Mouse (Mus musculus) midbrain, embryonic 14.5 days (tissue): ENCODE measurements around the gene Bcas2. TPM values are rescaled to one million over a fixed set of nuclear protein-coding genes. Genes with fewer than 3 reads are reported as not detected.

Source experiments
- ATAC-seq: fragments of 200-750 bp; cut with Nextera tagmentation; 2 replicates; pipeline ENCODE4 v1.8.0; 2017; ENCODE audit warnings: moderate number of reproducible peaks, moderate library complexity; ENCODE audit not compliant: low FRiP score, low TSS enrichment
- DNase-seq: peaks from one replicate; pipeline ENCODE4 v3.0.0-alpha.2; 2015
- H3K27ac ChIP-seq: fragments of 300-500 bp; sonication (generic); replicated peaks from 2 replicates; pipeline ENCODE4 v1.5.1; 2014; ENCODE audit warnings: mild to moderate bottlenecking, low read depth, low read length, moderate library complexity
- H3K27me3 ChIP-seq: fragments of 300-500 bp; sonication (generic); 2 replicates; pipeline ENCODE4 v1.6.1; 2014; ENCODE audit warnings: low read length, control low read depth, mixed read lengths; ENCODE audit not compliant: control insufficient read depth, insufficient read depth
- H3K36me3 ChIP-seq: fragments of 300-500 bp; sonication (generic); 2 replicates; pipeline ENCODE4 v1.6.1; 2014; ENCODE audit warnings: low read length, control low read depth; ENCODE audit not compliant: control insufficient read depth, insufficient read depth
- H3K4me1 ChIP-seq: fragments of 300-500 bp; sonication (generic); 2 replicates; pipeline ENCODE4 v1.6.1; 2014; ENCODE audit warnings: mild to moderate bottlenecking, antibody characterized with exemption, low read length, control low read depth; ENCODE audit not compliant: control insufficient read depth, insufficient read depth
- H3K4me2 ChIP-seq: fragments of 300-500 bp; sonication (generic); 2 replicates; pipeline ENCODE4 v1.6.1; 2014; ENCODE audit warnings: mild to moderate bottlenecking, low read length, moderate library complexity
- H3K4me3 ChIP-seq: fragments of 300-500 bp; sonication (generic); replicated peaks from 2 replicates; pipeline ENCODE4 v1.5.1; 2014; ENCODE audit warnings: low read depth, low read length
- H3K9ac ChIP-seq: fragments of 300-500 bp; sonication (generic); replicated peaks from 2 replicates; pipeline ENCODE4 v1.6.1; 2014; ENCODE audit warnings: mild to moderate bottlenecking, low read length, moderate library complexity
- H3K9me3 ChIP-seq: fragments of 300-500 bp; sonication (generic); 2 replicates; pipeline ENCODE4 v1.6.1; 2016; ENCODE audit warnings: low read length, control low read depth, mixed read lengths; ENCODE audit not compliant: control insufficient read depth
- WGBS: fragments of 180-500 bp; shearing (Covaris S2); extraction: QIAGEN DNeasy Blood & Tissue Kit; methylation state at CpG from one replicate; pipeline ENCODE4 v1.1.7; 2014; 5-methylcytosine and 5-hydroxymethylcytosine counted together
- polyA plus RNA-seq: library from polyadenylated mRNA; unstranded; fragments of >200 nt; fragmentation: Nextera tagmentation; extraction: Ambion mirVana; gene quantifications from 2 replicates; pipeline ENCODE4 v1.2.1, GENCODE M21; 2014

Gene Bcas2
- 221 and 246 TPM in 2 replicates for polyA plus RNA-seq

- peak within 1 kb of the TSS; percentile 90 for H3K4me3 ChIP-seq
- H3K4me1 ChIP-seq: peaks cover 8% of the 10 kb centered on the region
- ATAC-seq: peak; percentile 97
- peak within 1 kb of the TSS; percentile 68 for H3K4me2 ChIP-seq
- peak; percentile 100 for DNase-seq
- peak within 1 kb of the TSS; percentile 85 for H3K9ac ChIP-seq
- peaks cover 28% of the 10 kb centered on the region for H3K36me3 ChIP-seq
- no peaks in the 10 kb centered on the region for H3K27me3 ChIP-seq
- WGBS: under 1% methylated on average over 56 of the region's 56 CpGs
- H3K9me3 ChIP-seq: no peaks in the 10 kb centered on the region
- peak within 1 kb of the TSS; percentile 83 for H3K27ac ChIP-seq
Observed at GRCm38 (mm10) chr3:103171505-103172267, at the start of gene Bcas2. Bcas2 (plus strand) TSS chr3:103171655.

DNA sequence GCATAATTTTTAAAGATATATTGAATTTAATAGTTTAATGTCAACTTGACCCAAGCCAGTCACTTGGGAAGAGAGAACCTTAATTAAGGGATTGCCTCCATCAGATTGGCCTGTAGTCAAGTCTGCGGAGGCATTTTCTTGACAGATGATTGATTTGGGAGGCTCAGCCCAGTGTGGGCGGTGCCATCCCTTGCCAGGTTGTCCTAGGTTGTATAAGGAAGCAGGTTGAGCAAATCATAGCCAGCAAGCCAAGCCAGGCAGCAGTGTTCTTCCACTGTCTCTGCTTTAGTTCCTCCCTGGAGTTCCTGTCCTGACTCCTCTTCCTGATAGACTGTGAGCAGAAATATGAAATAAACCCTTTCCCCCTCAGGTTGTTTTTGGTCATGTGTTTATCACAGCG lies 47.8 kb upstream of the Bcas2 start:
- Histone ChIP-seq H3K27me3 (no peaks in the 10 kb centered on the region), H3K4me1 (no peaks in the 10 kb centered on the region), H3K27ac (no peak overlapping the region), H3K9ac (no peak overlapping the region), H3K4me2 (no peak overlapping the region), H3K36me3 (no peaks in the 10 kb centered on the region), H3K4me3 (no peak overlapping the region), H3K9me3 (no peaks in the 10 kb centered on the region)
- DNase-seq: no peak
- 84% methylated on average over 3 of the region's 3 CpGs for WGBS
- ATAC-seq: no peak

DNA sequence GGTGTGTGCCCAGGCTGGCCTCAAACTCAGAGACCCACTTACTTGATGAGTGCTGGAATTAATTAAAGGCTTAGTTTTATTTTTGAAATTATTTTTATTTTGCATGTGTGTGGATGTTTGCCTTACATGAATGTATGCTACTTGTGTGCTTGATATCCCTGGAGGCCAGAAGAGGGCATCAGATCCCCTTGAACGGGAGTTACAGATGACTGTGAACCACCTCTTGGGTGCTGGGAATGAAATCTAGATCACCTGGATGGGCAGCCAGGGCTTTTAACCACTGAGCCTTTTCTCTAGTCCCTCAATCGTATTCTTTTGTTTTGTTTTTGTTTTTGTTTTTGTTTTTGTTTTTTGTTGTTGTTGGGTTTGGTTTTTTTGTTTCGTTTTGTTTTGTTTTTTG lies 45.3 kb upstream of the Bcas2 start:
- no peaks in the 10 kb centered on the region for H3K9me3 ChIP-seq
- H3K36me3 ChIP-seq: no peaks in the 10 kb centered on the region
- 95% methylated on average over 3 of the region's 3 CpGs for WGBS
- H3K27me3 ChIP-seq: no peaks in the 10 kb centered on the region
- DNase-seq (no peak), ATAC-seq (no peak)
- H3K4me1 ChIP-seq: no peaks in the 10 kb centered on the region
- no peak overlapping the region for H3K4me3 ChIP-seq
- H3K9ac ChIP-seq: no peak overlapping the region
- H3K4me2 ChIP-seq: no peak overlapping the region
- no peak overlapping the region for H3K27ac ChIP-seq

- H3K4me2 ChIP-seq: no peak overlapping the region
- no peaks in the 10 kb centered on the region for H3K4me1 ChIP-seq
- DNase-seq (no peak), ATAC-seq (no peak)
- no peak overlapping the region for H3K27ac ChIP-seq
- H3K36me3 ChIP-seq: no peaks in the 10 kb centered on the region
- H3K27me3 ChIP-seq: no peaks in the 10 kb centered on the region
- WGBS: 15% methylated on average over 2 of the region's 2 CpGs
- no peak overlapping the region for H3K4me3 ChIP-seq
- H3K9me3 ChIP-seq: no peaks in the 10 kb centered on the region
- H3K9ac ChIP-seq: no peak overlapping the region
Observed at GRCm38 (mm10) chr3:103127177-103127576, 44.3 kb upstream of the Bcas2 start.

- H3K4me2 ChIP-seq: no peak overlapping the region
- no peaks in the 10 kb centered on the region for H3K9me3 ChIP-seq
- no peaks in the 10 kb centered on the region for H3K27me3 ChIP-seq
- no peak overlapping the region for H3K4me3 ChIP-seq
- 83% methylated on average over 5 of the region's 5 CpGs for WGBS
- H3K4me1 ChIP-seq: no peaks in the 10 kb centered on the region
- no peak overlapping the region for H3K9ac ChIP-seq
- H3K27ac ChIP-seq: no peak overlapping the region
- H3K36me3 ChIP-seq: no peaks in the 10 kb centered on the region
- ATAC-seq (no peak), DNase-seq (no peak)
Observed at GRCm38 (mm10) chr3:103127721-103128120, 43.7 kb upstream of the Bcas2 start.

DNA sequence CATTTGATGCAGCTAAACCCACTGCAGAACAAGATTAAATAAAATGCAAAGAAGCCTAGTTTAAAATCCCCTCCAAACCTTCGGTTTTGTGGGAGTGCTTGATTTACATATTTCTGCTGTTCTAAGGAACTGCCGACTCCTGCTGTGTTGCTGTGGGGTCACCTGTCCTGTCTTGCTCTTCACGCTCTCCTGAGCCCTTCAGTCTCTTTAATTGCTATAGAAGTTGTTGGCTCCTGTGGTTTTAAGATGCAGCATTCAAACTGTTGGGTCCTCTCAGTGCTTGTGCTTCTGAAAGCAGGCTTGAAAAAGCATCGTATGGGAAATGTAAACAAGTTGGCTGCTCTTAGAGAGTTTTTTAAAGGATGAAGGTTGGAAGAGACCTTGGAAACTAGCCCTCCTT lies 43.2 kb upstream of the Bcas2 start:
- no peaks in the 10 kb centered on the region for H3K4me1 ChIP-seq
- DNase-seq: no peak
- H3K9ac ChIP-seq: no peak overlapping the region
- WGBS: 25% methylated on average over 4 of the region's 4 CpGs
- H3K4me2 ChIP-seq: no peak overlapping the region
- no peak overlapping the region for H3K27ac ChIP-seq
- H3K9me3 ChIP-seq: no peaks in the 10 kb centered on the region
- H3K36me3 ChIP-seq: no peaks in the 10 kb centered on the region
- ATAC-seq: no peak
- H3K4me3 ChIP-seq: no peak overlapping the region
- no peaks in the 10 kb centered on the region for H3K27me3 ChIP-seq

DNA sequence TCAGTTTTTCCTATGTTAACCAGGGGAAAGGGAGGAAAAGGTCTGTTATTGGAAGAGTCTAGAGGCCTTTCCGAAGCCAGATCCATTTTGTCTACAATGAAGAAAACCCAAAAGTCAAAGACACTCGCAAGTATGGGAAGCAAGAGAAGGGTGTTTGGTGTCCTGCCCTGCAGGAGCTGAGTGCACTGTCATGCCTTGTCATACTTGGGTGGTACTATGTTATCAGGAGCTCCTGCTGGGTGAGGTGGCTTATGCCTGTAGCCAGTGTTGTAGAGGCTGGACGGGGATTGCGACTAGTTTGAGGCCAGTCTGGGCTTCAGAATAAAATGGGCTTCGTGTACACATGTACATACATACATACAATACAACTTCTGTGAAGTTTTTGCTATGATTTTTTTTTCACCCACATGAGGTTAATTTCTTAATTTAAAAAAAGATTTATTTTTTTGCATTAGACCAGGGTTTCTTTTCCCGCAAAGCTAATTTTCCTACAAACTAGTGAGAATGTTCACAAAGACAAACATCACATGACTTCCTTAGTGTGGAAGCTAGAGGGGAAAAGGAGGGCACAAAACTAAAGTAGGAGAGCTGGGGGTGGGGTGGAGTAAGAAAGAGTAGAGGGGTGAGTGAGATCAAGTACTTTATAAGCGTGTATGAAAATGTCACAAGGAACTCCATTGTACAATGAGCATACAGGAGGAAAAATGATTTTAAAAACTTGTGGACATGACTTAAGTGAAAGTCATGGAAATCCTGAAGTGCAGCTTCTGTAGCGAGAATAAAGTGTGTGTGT lies 41.9 kb upstream of the Bcas2 start:
- Histone ChIP-seq H3K27me3 (no peaks in the 10 kb centered on the region), H3K36me3 (no peaks in the 10 kb centered on the region), H3K4me1 (no peaks in the 10 kb centered on the region), H3K27ac (no peak overlapping the region), H3K9me3 (no peaks in the 10 kb centered on the region), H3K4me3 (no peak overlapping the region), H3K9ac (no peak overlapping the region), H3K4me2 (no peak overlapping the region)
- DNase-seq (no peak), ATAC-seq (no peak)
- WGBS: 86% methylated on average over 8 of the region's 8 CpGs

DNA sequence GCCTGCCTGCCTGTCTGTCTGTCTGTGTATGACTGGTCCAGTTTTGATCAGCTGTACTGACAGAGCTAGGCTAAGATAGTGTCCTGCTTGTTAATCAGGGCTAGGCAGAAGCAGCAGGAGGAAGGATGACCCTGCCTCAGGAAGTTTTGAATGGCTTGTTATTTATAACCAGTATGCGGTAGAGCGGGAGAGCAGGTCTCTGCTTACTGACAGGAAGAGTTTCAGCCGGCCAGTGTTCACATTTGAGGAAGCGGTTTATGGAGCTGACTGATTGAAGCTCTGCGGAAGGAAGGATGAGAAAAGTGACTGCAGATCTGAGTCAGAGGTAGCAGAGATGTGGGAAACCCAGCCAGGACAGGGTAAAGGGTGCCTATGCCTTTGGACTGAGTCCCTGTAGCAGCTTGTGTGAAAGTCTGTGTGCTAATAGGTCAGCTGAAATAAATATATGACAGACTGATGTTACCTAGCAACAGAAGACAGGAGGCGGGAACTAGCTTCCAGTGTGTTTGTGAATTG lies 41.2 kb upstream of the Bcas2 start:
- peak; percentile 48 for DNase-seq
- Histone ChIP-seq H3K9me3 (no peaks in the 10 kb centered on the region), H3K4me1 (no peaks in the 10 kb centered on the region), H3K9ac (no peak overlapping the region), H3K27me3 (no peaks in the 10 kb centered on the region), H3K4me2 (no peak overlapping the region), H3K36me3 (no peaks in the 10 kb centered on the region), H3K4me3 (no peak overlapping the region), H3K27ac (no peak overlapping the region)
- 59% methylated on average over 6 of the region's 6 CpGs for WGBS
- ATAC-seq: no peak
